Mouse (Mus musculus): ENCODE data around the gene Olfr799.

Gene Olfr799

GRCm38 (mm10) chr10:129637184-129637583 is at the start of gene Olfr799:
Gene Olfr799 (plus strand): TSS chr10:129637484.
- CTCF ChIA-PET, result no interaction called here

- CTCF ChIA-PET, result no interaction called here
Measured at GRCm38 (mm10) chr10:129612470-129612869, 24.8 kb upstream of the Olfr799 start, which contains the start of gene Olfr796. Gene Olfr796 (minus strand): TSS chr10:129612570.

DNA sequence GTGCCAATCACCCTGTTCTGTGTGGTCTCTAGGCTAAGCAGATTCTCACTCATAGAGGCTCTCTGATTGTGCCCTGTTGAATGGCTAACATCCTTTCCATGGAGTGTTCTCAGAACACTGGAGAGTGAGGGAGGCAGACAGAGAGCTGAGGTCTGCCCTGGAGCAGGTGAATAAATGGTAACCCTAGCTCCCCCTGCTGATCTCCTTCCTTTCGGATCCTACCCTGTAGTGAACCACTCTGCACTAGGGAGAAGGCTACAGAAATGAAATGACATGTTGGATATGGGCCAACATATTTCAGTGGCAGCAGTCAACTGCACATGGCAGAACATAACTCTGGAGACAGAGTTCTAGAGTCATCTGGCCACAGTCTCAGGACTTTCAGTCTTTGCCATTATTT is 15.6 kb upstream of the Olfr799 start:
- CTCF ChIA-PET, result no interaction called here

- CTCF ChIA-PET, result no interaction called here
Measured at GRCm38 (mm10) chr10:129623251-129623650, 14.0 kb upstream of the Olfr799 start.

DNA sequence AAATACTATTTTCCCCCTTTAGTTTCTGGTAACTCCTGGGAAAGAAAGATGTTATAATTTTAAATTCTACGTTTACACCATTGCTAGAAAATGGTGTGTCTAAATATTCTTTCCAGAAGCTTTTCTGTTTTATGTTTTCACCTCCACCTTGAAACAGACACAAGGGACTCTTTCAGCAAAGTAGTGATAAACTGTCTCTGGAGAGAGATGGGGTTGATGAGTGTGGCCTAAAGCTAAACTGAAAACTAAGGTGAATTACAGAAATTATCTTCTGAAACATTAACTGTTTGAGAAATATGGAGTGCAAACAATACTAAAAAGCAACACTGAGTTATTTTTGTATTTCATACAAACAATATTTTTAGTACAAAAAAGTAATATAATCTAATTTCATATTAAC is 9.4 kb upstream of the Olfr799 start, which contains the start of gene Olfr798:
Olfr798 (minus strand) TSS at position 101 of the 400 bp plus-strand sequence.
- CTCF ChIA-PET, result no interaction called here

DNA sequence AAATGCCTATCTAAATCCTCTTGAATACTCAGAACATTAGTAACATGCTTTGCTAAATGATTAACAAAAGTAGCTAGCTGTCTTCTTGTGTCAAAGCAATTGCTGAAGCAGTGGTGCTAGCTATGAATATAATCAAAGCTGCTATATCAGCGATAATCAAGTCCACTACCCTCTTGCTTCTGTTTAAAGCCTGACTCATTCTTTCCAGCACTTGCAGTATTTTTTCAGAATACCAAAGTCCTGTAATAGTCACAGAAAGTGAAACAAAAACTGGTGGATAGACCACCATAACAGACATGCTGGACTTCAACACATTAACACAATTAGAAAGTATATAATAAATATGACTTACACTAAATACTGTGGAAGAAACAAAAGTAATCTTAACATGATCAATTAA is 14.5 kb downstream of the Olfr799 start:
- CTCF ChIA-PET, result no interaction called here

DNA sequence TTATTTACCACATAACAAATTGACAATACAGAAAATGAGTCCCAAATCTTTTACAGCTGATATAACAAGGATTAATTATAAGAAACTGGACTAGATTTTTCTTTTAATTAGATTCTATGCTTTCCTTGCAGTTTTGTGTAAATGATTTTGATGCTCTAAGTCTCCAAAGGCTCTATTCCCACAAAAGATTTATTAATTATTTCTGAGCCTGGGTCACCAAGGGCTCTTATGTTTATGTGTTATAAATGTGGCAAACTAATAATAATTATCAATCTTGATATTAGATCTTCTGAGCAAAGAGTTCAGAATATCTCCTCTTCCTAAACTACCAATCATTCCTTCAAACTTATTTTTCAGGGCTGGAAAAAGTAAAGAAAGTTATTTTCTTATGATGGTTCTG is 20.1 kb downstream of the Olfr799 start, which contains the start of gene Olfr800:
Olfr800 (plus strand) TSS at position 301 of the 400 bp plus-strand sequence.
- CTCF ChIA-PET, result no interaction called here

GRCm38 (mm10) chr10:129673765-129674164 is 36.5 kb downstream of the Olfr799 start, which contains the start of gene Olfr801:
Gene Olfr801 (minus strand): TSS chr10:129673865.
- CTCF ChIA-PET, result no interaction called here

- CTCF ChIA-PET, result no interaction called here
Measured at GRCm38 (mm10) chr10:129688069-129688468, 50.8 kb downstream of the Olfr799 start, which contains the start of gene Olfr802. Gene Olfr802 (minus strand): TSS chr10:129688169.

DNA sequence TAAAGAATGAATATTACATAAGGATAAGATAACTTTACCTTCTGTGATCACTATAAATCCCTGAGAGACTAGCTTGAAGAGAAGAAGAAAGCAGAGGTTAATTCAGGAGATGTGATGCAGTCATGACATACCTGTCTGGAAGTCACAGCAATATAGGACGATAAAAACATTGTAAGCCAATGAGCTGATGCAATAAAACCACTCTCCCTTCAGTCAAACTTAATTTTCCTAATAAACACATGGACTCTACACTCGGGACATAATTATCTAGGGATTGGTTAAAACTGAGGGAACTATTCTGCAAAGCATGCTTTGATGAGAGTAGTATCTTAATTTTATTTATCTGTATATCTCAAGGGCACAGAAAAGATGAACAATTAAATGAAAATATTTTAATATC is 56.9 kb downstream of the Olfr799 start, which contains the start of gene Olfr803:
Olfr803 (minus strand) TSS at position 101 of the 400 bp plus-strand sequence.
- CTCF ChIA-PET, result no interaction called here
